Mouse (Mus musculus): ENCODE data around the gene Bricd5.

DNA sequence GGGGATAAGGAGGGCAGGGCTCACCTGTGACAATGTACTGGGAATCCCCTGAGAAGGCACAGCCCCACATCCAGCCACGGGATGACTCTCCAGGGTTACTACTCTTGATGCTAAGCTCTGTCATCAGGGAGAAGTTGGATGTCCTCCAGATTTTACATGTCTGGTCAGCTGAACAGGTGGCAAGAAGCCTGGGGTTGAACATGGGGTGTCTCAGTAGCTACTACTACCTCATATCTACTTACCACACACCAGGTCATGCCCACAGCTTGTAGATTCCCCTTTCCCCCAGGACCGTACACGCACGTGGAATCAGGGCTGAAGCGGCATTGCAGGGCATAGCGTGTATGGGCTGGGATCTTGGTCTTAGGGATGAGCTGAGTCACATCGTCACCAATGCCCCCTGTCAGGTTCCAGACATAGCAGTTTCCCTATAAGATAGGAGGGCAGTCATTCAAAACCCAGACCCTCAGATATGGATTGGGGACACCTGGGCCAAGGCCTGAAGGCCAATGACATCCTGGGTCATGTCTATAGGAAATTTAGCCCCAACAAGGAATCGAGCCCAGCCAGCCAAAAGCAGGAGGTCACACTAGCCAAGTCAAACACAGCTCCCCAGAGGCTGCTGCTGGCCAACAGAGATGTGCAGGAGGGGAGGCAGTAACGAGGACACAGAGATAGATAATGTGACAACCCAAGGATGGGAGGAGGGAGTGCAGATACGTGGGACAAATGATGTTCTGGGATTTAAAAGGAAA lies 2.5 kb downstream of the Bricd5 start:
- TF ChIP-seq CTCF (IDR thresholded peaks at IDR 0.05; ENCODE audit: insufficient read depth, low read length) = no peak
- TF ChIP-seq POLR2A (IDR thresholded peaks at IDR 0.05; ENCODE audit: borderline replicate concordance, extremely low read depth, low read depth, low read length) = no peak
